Mouse (Mus musculus) embryonic facial prominence, embryonic 13.5 days (tissue): ENCODE measurements around the gene Stim1. TPM values are rescaled to one million over a fixed set of nuclear protein-coding genes. Genes with fewer than 3 reads are reported as not detected.
"Not testable (repeated sequence)": the region's sequence is repeated elsewhere in the genome, so short reads cannot be mapped to it uniquely, and the experiment has no call there.

ENCODE experiments used
- ATAC-seq: fragments of 200-750 bp; cut with Nextera tagmentation; 2 replicates; pipeline ENCODE4 v1.8.0; 2017; ENCODE audit warnings: low read depth; ENCODE audit not compliant: insufficient number of reproducible peaks, insufficient read depth, low FRiP score, low TSS enrichment
- H3K27ac ChIP-seq: fragments of 300-500 bp; sonication (generic); 2 replicates; pipeline ENCODE4 v1.5.1; 2015; ENCODE audit warnings: moderate library complexity, mild to moderate bottlenecking, inconsistent platforms
- H3K27me3 ChIP-seq: fragments of 300-500 bp; sonication (generic); 2 replicates; pipeline ENCODE4 v1.6.1; 2015; ENCODE audit warnings: mild to moderate bottlenecking, inconsistent platforms
- H3K36me3 ChIP-seq: fragments of 300-500 bp; sonication (generic); 2 replicates; pipeline ENCODE4 v1.6.1; 2015; ENCODE audit warnings: mild to moderate bottlenecking, inconsistent platforms
- H3K4me1 ChIP-seq: fragments of 300-500 bp; sonication (generic); 2 replicates; pipeline ENCODE4 v1.6.1; 2015; ENCODE audit warnings: inconsistent platforms
- H3K4me2 ChIP-seq: fragments of 300-500 bp; sonication (generic); 2 replicates; pipeline ENCODE4 v1.6.1; 2015; ENCODE audit warnings: moderate library complexity, mild to moderate bottlenecking, inconsistent platforms
- H3K4me3 ChIP-seq: fragments of 300-500 bp; sonication (generic); 2 replicates; pipeline ENCODE4 v1.5.1; 2015; ENCODE audit warnings: mild to moderate bottlenecking, inconsistent platforms
- H3K9ac ChIP-seq: fragments of 300-500 bp; sonication (generic); 2 replicates; pipeline ENCODE4 v1.6.1; 2015; ENCODE audit warnings: mild to moderate bottlenecking, inconsistent platforms
- H3K9me3 ChIP-seq: fragments of 300-500 bp; sonication (generic); 2 replicates; pipeline ENCODE4 v1.6.1; 2016; ENCODE audit warnings: inconsistent platforms
- WGBS: fragments of 180-500 bp; shearing (Covaris S2); methylation state at CpG from one replicate; pipeline ENCODE4 v1.1.7; 2015; ENCODE audit warnings: mixed read lengths; 5-methylcytosine and 5-hydroxymethylcytosine counted together
- polyA plus RNA-seq: library from polyadenylated mRNA; unstranded; fragments of >200 nt; fragmentation: Nextera tagmentation; extraction: Ambion mirVana; gene quantifications from 2 replicates; pipeline ENCODE4 v1.2.1, GENCODE M21; 2015

Stim1 gene
- polyA plus RNA-seq, 1 experiment from 2014 or later: 27.7 TPM

DNA sequence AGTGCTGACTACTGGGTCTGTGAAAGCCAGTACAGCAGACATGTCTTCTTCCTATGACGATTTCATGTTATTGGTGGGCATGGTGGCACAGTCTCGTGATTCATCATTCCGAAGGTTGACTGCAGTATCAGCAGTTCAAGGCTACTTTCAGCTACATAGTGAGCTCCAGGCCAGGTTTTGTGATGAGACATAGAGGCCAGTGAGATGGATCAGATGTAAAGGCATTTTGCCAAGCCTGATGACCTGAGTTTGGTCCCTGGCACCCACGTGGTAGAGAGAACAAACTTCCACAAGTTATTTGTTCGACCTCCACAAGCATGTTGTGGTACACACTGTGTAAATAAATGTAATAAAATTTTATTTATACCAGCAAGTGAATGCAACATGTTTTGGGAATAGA lies 102.9 kb downstream of the Stim1 start:
- Histone ChIP-seq H3K9me3 (no peaks in the 10 kb centered on the region), H3K4me1 (peaks cover 6% of the 10 kb centered on the region; the same call in 1 of the 2 replicates), H3K36me3 (no peaks in the 10 kb centered on the region), H3K9ac (no peak overlapping the region), H3K27ac (no peak overlapping the region), H3K4me3 (no peak overlapping the region), H3K4me2 (no peak overlapping the region), H3K27me3 (no peaks in the 10 kb centered on the region)
- 88% methylated on average over 5 of the region's 5 CpGs for WGBS
- no peak for ATAC-seq

DNA sequence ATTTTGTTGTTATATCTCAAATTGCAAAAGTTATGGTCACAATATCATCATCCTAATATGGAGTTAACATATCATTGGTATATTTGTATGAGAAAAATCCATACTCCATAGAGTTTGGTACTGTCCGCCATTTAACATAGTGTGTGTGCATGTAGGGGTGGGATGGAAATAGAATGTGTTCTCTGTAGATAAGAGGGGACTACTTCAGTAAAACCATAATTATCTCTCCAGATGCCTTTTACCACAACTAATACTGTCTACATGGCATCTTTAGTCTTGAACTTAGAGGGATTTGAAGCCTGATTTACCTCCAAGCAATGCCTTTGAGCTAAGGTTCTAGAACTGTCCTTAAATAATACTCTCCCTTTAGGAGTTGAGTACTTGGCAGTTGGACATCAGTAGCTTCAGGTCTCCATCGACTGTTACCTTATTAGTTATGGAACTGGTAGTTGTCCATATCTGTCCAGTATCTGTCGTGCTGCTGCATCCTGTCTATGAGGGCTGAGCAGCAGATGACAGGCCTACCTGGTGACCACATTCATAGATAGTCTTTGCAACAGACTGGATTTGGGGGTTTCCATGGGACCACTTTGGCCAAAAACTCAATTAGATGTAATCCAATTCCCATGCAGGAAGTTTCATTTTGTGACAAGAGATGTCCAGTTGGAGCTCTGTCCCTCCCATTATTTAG lies 105.9 kb downstream of the Stim1 start:
- ATAC-seq: no peak
- Histone ChIP-seq H3K4me2 (no peak overlapping the region), H3K9ac (no peak overlapping the region), H3K4me3 (no peak overlapping the region), H3K36me3 (no peaks in the 10 kb centered on the region), H3K9me3 (no peaks in the 10 kb centered on the region), H3K27ac (no peak overlapping the region), H3K27me3 (no peaks in the 10 kb centered on the region), H3K4me1 (peaks cover 6% of the 10 kb centered on the region; the same call in 1 of the 2 replicates)
- WGBS: 88% methylated on average over 3 of the region's 3 CpGs

DNA sequence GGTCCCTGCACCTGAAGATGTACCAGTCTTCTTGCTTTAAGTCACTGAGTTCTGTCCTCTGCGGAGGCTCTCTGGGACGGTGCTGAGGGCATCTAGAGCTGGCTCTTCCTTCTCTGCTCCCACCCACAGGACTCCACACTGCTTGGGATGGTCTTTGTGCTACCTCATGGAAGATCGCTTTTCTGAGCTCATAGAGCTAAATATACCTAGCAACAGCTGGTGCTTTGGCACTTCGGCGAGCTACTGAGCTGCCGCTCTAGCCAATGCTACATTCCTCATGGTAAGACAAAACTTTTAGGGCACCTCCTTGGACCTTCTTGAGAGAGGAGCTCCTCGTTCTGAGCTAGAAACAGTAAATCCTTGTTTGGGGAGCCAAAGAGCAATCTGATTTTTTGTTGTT lies 115.6 kb downstream of the Stim1 start:
- whole genome bisulfite sequencing: 88% methylated on average over 7 of the region's 7 CpGs
- H3K4me1 ChIP-seq: no peaks in the 10 kb centered on the region
- H3K27me3 ChIP-seq: no peaks in the 10 kb centered on the region
- no peak overlapping the region for H3K4me3 ChIP-seq
- no peak overlapping the region for H3K27ac ChIP-seq
- H3K9ac ChIP-seq: no peak overlapping the region
- no peaks in the 10 kb centered on the region for H3K36me3 ChIP-seq
- no peak overlapping the region for H3K4me2 ChIP-seq
- ATAC-seq: no peak
- H3K9me3 ChIP-seq: no peaks in the 10 kb centered on the region

DNA sequence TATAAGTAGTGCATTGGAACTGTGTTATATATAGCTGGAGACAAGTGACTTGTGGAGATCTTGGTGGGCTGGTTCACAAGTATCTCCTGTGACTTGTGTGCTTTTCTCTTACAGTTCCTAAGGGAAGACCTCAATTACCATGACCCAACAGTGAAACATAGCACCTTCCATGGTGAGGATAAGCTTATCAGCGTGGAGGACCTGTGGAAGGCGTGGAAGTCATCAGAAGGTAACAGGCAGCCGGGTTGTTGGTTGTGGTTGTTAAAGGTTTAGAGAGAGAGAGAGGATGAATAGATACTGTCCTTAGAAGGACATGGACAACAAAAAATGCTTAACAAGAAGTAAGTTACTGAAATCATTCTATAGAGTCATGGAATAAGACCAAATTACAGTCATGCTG lies 118.4 kb downstream of the Stim1 start:
- no peaks in the 10 kb centered on the region for H3K9me3 ChIP-seq
- H3K4me2 ChIP-seq: no peak overlapping the region
- no peaks in the 10 kb centered on the region for H3K4me1 ChIP-seq
- WGBS: 89% methylated on average over 3 of the region's 3 CpGs
- H3K4me3 ChIP-seq: no peak overlapping the region
- H3K27me3 ChIP-seq: no peaks in the 10 kb centered on the region
- ATAC-seq: no peak
- no peak overlapping the region for H3K9ac ChIP-seq
- H3K27ac ChIP-seq: no peak overlapping the region
- no peaks in the 10 kb centered on the region for H3K36me3 ChIP-seq

DNA sequence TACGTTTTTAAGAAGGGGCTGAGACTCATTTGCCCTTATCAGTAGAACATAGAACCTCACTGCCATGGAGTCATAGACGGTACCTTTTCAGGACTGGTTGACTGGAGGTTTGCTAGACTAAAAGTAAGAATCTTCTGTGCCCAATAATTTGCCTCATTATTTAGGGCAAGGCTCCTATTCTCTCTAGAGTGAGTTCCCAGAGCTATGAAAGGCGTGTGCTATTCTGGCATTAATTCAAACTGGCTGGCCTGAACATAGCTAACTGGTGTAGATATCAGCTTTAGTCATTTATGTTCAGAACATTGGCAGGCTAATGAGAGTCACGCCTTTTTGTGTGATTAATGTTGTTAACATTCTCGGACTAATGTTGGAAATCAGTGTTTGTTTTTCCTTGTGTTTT lies 121.5 kb downstream of the Stim1 start:
- ATAC-seq: no peak
- Histone ChIP-seq H3K27me3 (no peaks in the 10 kb centered on the region), H3K36me3 (no peaks in the 10 kb centered on the region), H3K27ac (no peak overlapping the region), H3K4me2 (no peak overlapping the region), H3K4me3 (no peak overlapping the region), H3K9me3 (no peaks in the 10 kb centered on the region), H3K9ac (no peak overlapping the region), H3K4me1 (no peaks in the 10 kb centered on the region)
- 72% methylated on average over 5 of the region's 5 CpGs for WGBS

DNA sequence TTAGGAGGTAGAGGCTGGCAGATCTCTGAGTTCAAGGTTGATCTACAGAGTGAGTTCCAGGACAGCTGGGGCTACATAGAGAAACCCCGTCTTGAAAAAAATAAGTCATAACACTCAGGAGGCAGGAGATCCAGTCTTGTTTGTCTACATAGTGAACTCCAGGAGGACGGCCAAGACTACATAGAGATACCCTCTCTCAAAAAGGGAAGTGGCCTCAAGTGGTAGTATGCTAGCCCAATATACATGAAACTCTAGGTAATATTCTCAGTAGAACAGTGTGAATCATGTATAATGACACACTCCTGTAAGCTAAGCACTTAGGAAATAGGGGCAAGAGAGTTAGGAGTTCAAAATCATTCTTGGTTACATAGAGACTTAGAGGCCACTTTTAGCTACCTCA lies 126.3 kb downstream of the Stim1 start:
- H3K4me3 ChIP-seq: no peak overlapping the region
- no peaks in the 10 kb centered on the region for H3K9me3 ChIP-seq
- no peak overlapping the region for H3K27ac ChIP-seq
- no peak for ATAC-seq
- no peak overlapping the region for H3K4me2 ChIP-seq
- 93% methylated on average over 2 of the region's 2 CpGs for WGBS
- no peaks in the 10 kb centered on the region for H3K36me3 ChIP-seq
- no peak overlapping the region for H3K9ac ChIP-seq
- H3K4me1 ChIP-seq: no peaks in the 10 kb centered on the region
- H3K27me3 ChIP-seq: no peaks in the 10 kb centered on the region

DNA sequence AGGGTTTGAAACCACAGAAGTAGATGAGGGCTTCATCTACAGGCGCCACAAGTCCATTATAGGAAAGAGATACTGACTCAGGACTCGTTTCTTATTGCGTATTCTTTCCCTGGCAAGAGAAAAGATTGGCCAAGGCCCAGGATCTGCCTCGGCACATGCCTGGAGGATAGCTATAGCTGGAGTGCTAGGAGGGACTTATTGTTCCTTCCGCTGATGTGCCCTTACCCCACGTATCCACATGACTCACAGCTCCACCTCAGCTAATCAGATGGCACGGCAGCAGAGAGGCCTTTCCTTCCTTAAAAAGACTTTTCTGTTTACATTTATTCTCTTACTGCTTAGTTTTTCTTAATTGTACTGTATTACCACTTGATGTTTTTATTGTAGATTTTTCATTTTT lies 128.3 kb downstream of the Stim1 start:
- Histone ChIP-seq H3K36me3 (no peaks in the 10 kb centered on the region), H3K9me3 (no peaks in the 10 kb centered on the region), H3K4me3 (no peak overlapping the region), H3K9ac (no peak overlapping the region), H3K27me3 (no peaks in the 10 kb centered on the region), H3K4me1 (no peaks in the 10 kb centered on the region), H3K27ac (no peak overlapping the region), H3K4me2 (no peak overlapping the region)
- ATAC-seq: no peak
- 77% methylated on average over 7 of the region's 7 CpGs for WGBS

DNA sequence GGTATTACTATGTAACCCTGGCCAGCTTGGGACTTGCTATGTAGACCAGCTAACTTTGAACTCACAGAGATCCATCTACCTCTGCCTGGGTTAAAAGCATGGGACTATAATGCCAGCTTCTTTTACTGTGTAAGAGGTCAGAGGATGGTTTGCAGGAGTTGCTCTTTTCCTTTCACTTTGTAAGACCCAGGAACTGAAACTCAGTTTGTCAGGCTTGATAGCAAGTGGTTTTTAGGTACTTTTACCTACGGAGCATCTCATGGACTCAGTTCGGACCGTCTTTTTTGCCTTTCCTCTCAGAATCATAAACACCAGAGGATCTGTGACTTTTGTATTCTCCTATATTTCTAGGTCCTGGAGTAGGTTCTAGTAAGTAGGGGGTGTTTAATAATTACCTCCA lies 128.7 kb downstream of the Stim1 start:
- no peaks in the 10 kb centered on the region for H3K9me3 ChIP-seq
- H3K4me2 ChIP-seq: no peak overlapping the region
- no peak overlapping the region for H3K9ac ChIP-seq
- no peaks in the 10 kb centered on the region for H3K27me3 ChIP-seq
- WGBS: 90% methylated on average over 3 of the region's 3 CpGs
- no peak overlapping the region for H3K4me3 ChIP-seq
- H3K27ac ChIP-seq: no peak overlapping the region
- ATAC-seq: no peak
- H3K4me1 ChIP-seq: no peaks in the 10 kb centered on the region
- no peaks in the 10 kb centered on the region for H3K36me3 ChIP-seq

DNA sequence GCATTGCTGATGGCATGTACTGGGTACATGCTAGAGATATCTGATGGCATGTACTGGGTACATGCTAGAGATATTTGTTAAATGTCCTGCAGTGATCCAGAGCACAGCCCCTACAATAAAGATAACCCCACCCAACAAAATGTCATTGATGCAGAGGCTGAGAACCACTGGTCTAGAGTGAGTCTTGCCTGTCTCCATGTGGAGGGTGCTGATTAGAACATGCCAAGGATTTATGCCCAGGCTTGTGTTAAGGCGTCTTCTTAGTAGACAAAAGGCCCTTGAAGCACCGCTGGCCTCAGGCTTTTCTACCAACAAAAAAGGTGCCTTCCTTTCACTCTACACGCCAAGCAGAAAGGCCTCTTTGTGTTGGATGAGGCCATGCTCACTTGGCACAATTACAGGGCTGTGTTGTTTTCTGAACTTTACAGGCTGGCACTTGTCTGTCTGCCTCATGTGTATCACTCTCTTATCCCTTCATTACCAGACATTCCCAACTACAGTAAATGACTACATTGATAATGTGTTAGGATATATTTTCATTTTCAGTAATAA lies 131.7 kb downstream of the Stim1 start:
- 14% methylated on average over 3 of the region's 3 CpGs for WGBS
- ATAC-seq: no peak

DNA sequence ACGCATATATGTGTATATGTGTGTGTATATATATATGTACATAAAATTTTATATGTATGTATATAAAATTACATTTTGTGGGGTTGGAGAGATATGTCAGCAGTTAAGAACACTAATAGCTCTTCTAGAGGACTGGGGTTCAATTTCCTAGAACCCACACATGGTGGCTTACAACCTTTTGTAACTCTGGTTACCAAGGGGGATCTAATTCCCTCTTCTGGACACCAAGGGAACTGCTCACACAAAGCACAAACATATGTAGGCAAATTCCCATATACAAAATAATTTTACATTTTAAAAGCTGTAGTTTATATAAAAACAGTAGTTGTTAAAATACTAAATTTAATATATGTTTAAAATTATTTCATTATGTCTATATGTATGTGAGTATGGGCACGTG lies 136.5 kb downstream of the Stim1 start:
- H3K9me3 ChIP-seq: no peaks in the 10 kb centered on the region
- H3K36me3 ChIP-seq: no peaks in the 10 kb centered on the region
- no peaks in the 10 kb centered on the region for H3K27me3 ChIP-seq
- no peaks in the 10 kb centered on the region for H3K4me1 ChIP-seq
- WGBS: 92% methylated on average over 2 of the region's 2 CpGs
- H3K27ac ChIP-seq: no peak overlapping the region
- H3K4me2 ChIP-seq: no peak overlapping the region
- no peak overlapping the region for H3K4me3 ChIP-seq
- no peak for ATAC-seq
- no peak overlapping the region for H3K9ac ChIP-seq

More for the DNA sequence above, 131.7 kb downstream of the Stim1 start:
- H3K4me2 ChIP-seq: no peak overlapping the region
- H3K36me3 ChIP-seq: no peaks in the 10 kb centered on the region
- H3K9ac ChIP-seq: no peak overlapping the region
- no peaks in the 10 kb centered on the region for H3K27me3 ChIP-seq
- H3K27ac ChIP-seq: no peak overlapping the region
- no peaks in the 10 kb centered on the region for H3K4me1 ChIP-seq
- H3K4me3 ChIP-seq: no peak overlapping the region
- H3K9me3 ChIP-seq: no peaks in the 10 kb centered on the region

DNA sequence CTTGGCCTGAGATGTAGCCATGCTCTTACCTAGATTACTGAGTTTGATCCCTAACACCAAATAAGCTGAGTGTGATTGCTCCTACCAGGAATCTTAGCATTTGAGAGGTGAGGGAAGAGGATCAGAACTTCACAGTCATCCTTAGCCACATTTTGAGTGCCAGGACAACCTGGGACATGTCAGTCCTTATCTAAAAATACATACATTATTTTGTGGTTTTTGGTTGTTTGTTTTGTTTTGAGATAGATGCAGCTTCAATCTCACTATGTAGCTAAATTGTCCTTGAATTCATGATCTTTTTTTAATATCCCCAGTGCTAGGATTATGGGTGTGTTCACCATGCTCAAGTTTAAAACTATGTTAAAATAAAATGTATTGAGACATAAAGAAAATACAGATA lies 139.8 kb downstream of the Stim1 start:
- no peaks in the 10 kb centered on the region for H3K27me3 ChIP-seq
- no peaks in the 10 kb centered on the region for H3K4me1 ChIP-seq
- no peak for ATAC-seq
- no peaks in the 10 kb centered on the region for H3K9me3 ChIP-seq
- H3K9ac ChIP-seq: no peak overlapping the region
- H3K4me3 ChIP-seq: no peak overlapping the region
- H3K27ac ChIP-seq: no peak overlapping the region
- no peak overlapping the region for H3K4me2 ChIP-seq
- H3K36me3 ChIP-seq: peaks cover 2% of the 10 kb centered on the region; the same call in 1 of the 2 replicates

DNA sequence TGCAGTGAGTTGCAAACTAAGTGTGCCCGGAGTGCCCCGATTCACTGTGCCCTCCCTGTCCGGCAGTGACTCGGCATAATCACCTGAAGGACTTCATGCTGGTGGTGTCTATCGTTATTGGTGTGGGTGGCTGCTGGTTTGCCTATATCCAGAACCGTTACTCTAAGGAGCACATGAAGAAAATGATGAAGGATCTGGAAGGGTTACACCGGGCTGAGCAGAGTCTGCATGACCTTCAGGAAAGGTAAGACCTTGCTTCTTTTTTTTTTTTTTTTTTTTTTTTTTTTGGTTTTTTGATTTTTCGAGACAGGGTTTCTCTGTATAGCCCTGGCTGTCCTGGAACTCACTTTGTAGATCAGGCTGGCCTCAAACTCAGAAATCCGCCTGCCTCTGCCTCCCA lies 147.7 kb downstream of the Stim1 start:
- H3K4me2 ChIP-seq, H3K4me3 ChIP-seq, ATAC-seq, H3K36me3 ChIP-seq, H3K9me3 ChIP-seq, H3K4me1 ChIP-seq, H3K27ac ChIP-seq, H3K27me3 ChIP-seq, H3K9ac ChIP-seq: not testable (repeated sequence)
- WGBS: 86% methylated on average over 9 of the region's 9 CpGs
